Mouse (Mus musculus): Measurements from ENCODE around the gene Slc31a1. TPM values are rescaled to one million over a fixed set of nuclear protein-coding genes. Genes with fewer than 3 reads are reported as not detected.

Slc31a1 gene
- polyA plus RNA-seq, 1 experiment from 2014 or later, result 32.2 TPM

- Histone ChIP-seq H3K4me1 (no peaks in the 10 kb centered on the region), H3K4me2 (no peak overlapping the region), H3K27ac (replicated peaks) (no peak overlapping the region), H3K9me3 (replicated peaks) (no peaks in the 10 kb centered on the region), H3K27me3 (replicated peaks) (no peaks in the 10 kb centered on the region), H3K4me3 (replicated peaks) (no peak overlapping the region), H3K9ac (replicated peaks) (no peak overlapping the region), H3K36me3 (no peaks in the 10 kb centered on the region)
- WGBS, result 91% methylated on average over 3 of the region's 3 CpGs
- ATAC-seq (ENCODE audit: low FRiP score), result no peak
Observed at GRCm38 (mm10) chr4:62437256-62437778, 76.8 kb downstream of the Slc31a1 start.

- H3K36me3 ChIP-seq, result no peaks in the 10 kb centered on the region
- no peak overlapping the region for H3K4me3 ChIP-seq (replicated peaks)
- H3K27ac ChIP-seq (replicated peaks), result no peak overlapping the region
- WGBS, result 90% methylated on average over 7 of the region's 7 CpGs
- ATAC-seq (ENCODE audit: low FRiP score), result no peak
- H3K9me3 ChIP-seq (replicated peaks), result no peaks in the 10 kb centered on the region
- H3K27me3 ChIP-seq (replicated peaks), result no peaks in the 10 kb centered on the region
- no peaks in the 10 kb centered on the region for H3K4me1 ChIP-seq
- no peak overlapping the region for H3K9ac ChIP-seq (replicated peaks)
- no peak overlapping the region for H3K4me2 ChIP-seq
Observed at GRCm38 (mm10) chr4:62437871-62438270, 77.3 kb downstream of the Slc31a1 start.

- Histone ChIP-seq H3K27ac (replicated peaks) (no peak overlapping the region), H3K9me3 (replicated peaks) (no peaks in the 10 kb centered on the region), H3K4me1 (no peaks in the 10 kb centered on the region), H3K4me3 (replicated peaks) (no peak overlapping the region), H3K27me3 (replicated peaks) (no peaks in the 10 kb centered on the region), H3K4me2 (no peak overlapping the region), H3K9ac (replicated peaks) (no peak overlapping the region), H3K36me3 (no peaks in the 10 kb centered on the region)
- no peak for ATAC-seq (ENCODE audit: low FRiP score)
- 75% methylated on average over 4 of the region's 4 CpGs for WGBS
Observed at GRCm38 (mm10) chr4:62439793-62440192, 79.3 kb downstream of the Slc31a1 start.

- no peaks in the 10 kb centered on the region for H3K27me3 ChIP-seq (replicated peaks)
- H3K4me2 ChIP-seq, result no peak overlapping the region
- H3K9me3 ChIP-seq (replicated peaks), result no peaks in the 10 kb centered on the region
- no peaks in the 10 kb centered on the region for H3K36me3 ChIP-seq
- H3K4me1 ChIP-seq, result no peaks in the 10 kb centered on the region
- no peak overlapping the region for H3K4me3 ChIP-seq (replicated peaks)
- ATAC-seq (ENCODE audit: low FRiP score), result no peak
- H3K9ac ChIP-seq (replicated peaks), result no peak overlapping the region
- no peak overlapping the region for H3K27ac ChIP-seq (replicated peaks)
- 79% methylated on average over 4 of the region's 4 CpGs for WGBS
Observed at GRCm38 (mm10) chr4:62440544-62440943, 80.0 kb downstream of the Slc31a1 start.

GRCm38 (mm10) chr4:62440986-62441385, 80.5 kb downstream of the Slc31a1 start:
- H3K4me1 ChIP-seq, result no peaks in the 10 kb centered on the region
- no peak for ATAC-seq (ENCODE audit: low FRiP score)
- no peaks in the 10 kb centered on the region for H3K9me3 ChIP-seq (replicated peaks)
- H3K4me3 ChIP-seq (replicated peaks), result no peak overlapping the region
- no peak overlapping the region for H3K4me2 ChIP-seq
- H3K27me3 ChIP-seq (replicated peaks), result no peaks in the 10 kb centered on the region
- no peak overlapping the region for H3K27ac ChIP-seq (replicated peaks)
- no peak overlapping the region for H3K9ac ChIP-seq (replicated peaks)
- WGBS, result 77% methylated on average over 4 of the region's 4 CpGs
- no peaks in the 10 kb centered on the region for H3K36me3 ChIP-seq

Other genes with a start within 250 kb of the Slc31a1 start
- not detected in 2 replicates for gene Mup21, start 209.9 kb upstream of the Slc31a1 start, polyA plus RNA-seq (2015; fragmentation: Nextera tagmentation; extraction: Ambion mirVana)
- 23.2 and 25.9 TPM in 2 replicates for gene Zfp37, start 129.7 kb upstream of the Slc31a1 start, polyA plus RNA-seq (2015; fragmentation: Nextera tagmentation; extraction: Ambion mirVana)
- gene Slc31a2, start 98.2 kb upstream of the Slc31a1 start, polyA plus RNA-seq (2015; fragmentation: Nextera tagmentation; extraction: Ambion mirVana), result 15.9 and 18.0 TPM in 2 replicates
- 22.6 and 24.2 TPM in 2 replicates for gene Fkbp15, start 179 bp upstream of the Slc31a1 start, polyA plus RNA-seq (2015; fragmentation: Nextera tagmentation; extraction: Ambion mirVana)
- 76.8 and 95.4 TPM in 2 replicates for gene Cdc26, start 47.9 kb downstream of the Slc31a1 start, polyA plus RNA-seq (2015; fragmentation: Nextera tagmentation; extraction: Ambion mirVana)
- 15.3 and 16.4 TPM in 2 replicates for gene Prpf4, start 48.1 kb downstream of the Slc31a1 start, polyA plus RNA-seq (2015; fragmentation: Nextera tagmentation; extraction: Ambion mirVana)
- 0.17 TPM in 1 of 2 replicates, not detected in the other for gene Rnf183, start 74.5 kb downstream of the Slc31a1 start, polyA plus RNA-seq (2015; fragmentation: Nextera tagmentation; extraction: Ambion mirVana)
- 12.5 and 13.3 TPM in 2 replicates for gene Wdr31, start 110.2 kb downstream of the Slc31a1 start, polyA plus RNA-seq (2015; fragmentation: Nextera tagmentation; extraction: Ambion mirVana)
- 0.67 and 5.3 TPM in 2 replicates for gene Bspry, start 119.3 kb downstream of the Slc31a1 start, polyA plus RNA-seq (2015; fragmentation: Nextera tagmentation; extraction: Ambion mirVana)
- gene Hdhd3, start 142.7 kb downstream of the Slc31a1 start, polyA plus RNA-seq (2015; fragmentation: Nextera tagmentation; extraction: Ambion mirVana), result 12.6 and 13.4 TPM in 2 replicates
- gene Alad, start 159.2 kb downstream of the Slc31a1 start, polyA plus RNA-seq (2015; fragmentation: Nextera tagmentation; extraction: Ambion mirVana), result 69.2 and 74.9 TPM in 2 replicates
- 52.0 and 60.9 TPM in 2 replicates for gene Pole3, start 164.3 kb downstream of the Slc31a1 start, polyA plus RNA-seq (2015; fragmentation: Nextera tagmentation; extraction: Ambion mirVana)
- 0.40 and 0.55 TPM in 2 replicates for gene 4933430I17Rik, start 164.6 kb downstream of the Slc31a1 start, polyA plus RNA-seq (2015; fragmentation: Nextera tagmentation; extraction: Ambion mirVana)
- gene Rgs3, start 199.1 kb downstream of the Slc31a1 start, polyA plus RNA-seq (2015; fragmentation: Nextera tagmentation; extraction: Ambion mirVana), result 49.2 and 53.8 TPM in 2 replicates